Mouse (Mus musculus) layer of hippocampus, postnatal 36 days (tissue): ENCODE data around the gene Med19. TPM values are rescaled to one million over a fixed set of nuclear protein-coding genes. Genes with fewer than 3 reads are reported as not detected.
"Not testable (repeated sequence)": the region's sequence is repeated elsewhere in the genome, so short reads cannot be mapped to it uniquely, and the experiment has no call there.

Experiments
- DNase-seq, 2 experiments: peaks; one replicate each; pipeline ENCODE4 v3.0.0; 2022
- total RNA-seq, 2 experiments: library from RNA; stranded (reverse); gene quantifications; 2 replicates each; pipeline ENCODE4 v1.2.3; 2021

Med19 gene
- total RNA-seq, 2 experiments from 2014 or later, result 29.5 to 32.2 TPM

DNA sequence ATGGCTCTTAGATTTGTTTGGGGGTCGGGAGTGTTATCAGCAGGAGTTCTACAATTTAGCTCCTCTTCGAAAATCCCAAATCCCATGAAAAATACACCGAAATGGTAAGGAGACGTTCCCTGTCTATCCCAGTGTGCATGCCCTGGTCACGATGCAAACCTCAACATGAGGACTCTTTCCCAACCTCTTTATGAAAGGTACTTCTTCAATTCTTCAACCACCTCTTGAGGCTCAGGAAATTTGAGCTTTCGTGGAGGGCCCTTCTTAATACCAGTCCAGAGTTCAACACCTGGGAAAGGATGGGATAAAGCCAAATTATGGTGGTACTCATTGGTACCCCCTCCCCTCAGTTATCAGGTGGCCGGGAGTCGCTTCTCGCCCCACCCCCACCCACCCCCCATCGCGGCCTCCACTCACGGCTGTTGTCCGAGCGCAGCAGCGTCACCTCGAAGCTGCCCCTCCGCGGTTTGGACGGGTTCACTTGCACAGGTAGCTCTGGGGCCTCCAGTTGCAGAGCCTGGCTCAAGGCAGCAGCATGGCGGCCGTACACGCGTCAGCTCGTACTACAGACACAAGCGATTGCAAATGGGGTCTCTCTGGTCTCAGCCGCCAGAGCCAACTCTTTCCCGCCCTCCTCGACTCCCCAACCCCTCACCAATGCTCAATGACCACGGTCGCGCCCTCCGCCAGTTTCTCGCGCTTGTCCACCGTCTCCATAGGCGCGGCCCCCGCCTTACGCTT, 8.2 kb upstream of the Med19 start:
- DNase-seq, result no peak

DNA sequence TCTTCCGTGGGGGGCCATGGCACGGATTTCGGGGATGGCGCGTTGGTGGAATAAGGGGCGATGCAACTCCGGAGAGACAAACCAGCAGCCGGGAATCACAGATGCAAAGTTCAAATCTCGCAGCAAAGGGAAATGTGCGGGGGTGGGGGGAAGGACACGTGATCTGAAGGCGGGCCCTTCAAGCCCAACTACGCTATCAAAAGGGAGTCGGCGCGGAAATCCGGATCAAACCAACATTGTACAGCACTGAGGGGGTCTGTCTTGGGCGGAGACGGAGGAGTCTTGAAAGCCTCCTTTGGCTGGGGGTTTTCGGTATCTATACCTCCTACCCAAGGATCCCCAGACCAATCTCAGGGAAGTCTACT, 7.7 kb upstream of the Med19 start, which contains the start of gene Selenoh:
Gene Selenoh (minus strand): TSS at position 202 of the 365 bp plus-strand sequence.
- DNase-seq, result peak; percentile 80 to 81

DNA sequence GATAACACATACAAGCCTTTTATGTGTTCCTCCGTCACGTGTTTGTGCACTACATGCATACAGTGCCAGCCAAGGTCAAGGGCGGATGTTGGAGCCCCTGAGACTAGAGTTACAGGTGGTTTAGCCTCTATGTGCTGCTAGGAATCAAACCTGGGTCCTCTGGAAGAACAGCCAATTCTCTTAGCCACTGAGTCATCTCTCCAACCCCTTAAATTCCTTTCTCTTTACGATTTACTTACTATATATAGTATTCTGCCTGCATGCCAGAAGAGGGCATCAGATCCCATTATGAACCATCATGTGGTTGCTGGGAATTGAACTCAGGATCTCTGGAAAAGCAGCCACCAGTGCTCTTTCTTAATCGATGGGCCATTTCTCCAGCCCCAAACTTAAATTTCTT, 6.7 kb upstream of the Med19 start:
- not testable (repeated sequence) for DNase-seq

DNA sequence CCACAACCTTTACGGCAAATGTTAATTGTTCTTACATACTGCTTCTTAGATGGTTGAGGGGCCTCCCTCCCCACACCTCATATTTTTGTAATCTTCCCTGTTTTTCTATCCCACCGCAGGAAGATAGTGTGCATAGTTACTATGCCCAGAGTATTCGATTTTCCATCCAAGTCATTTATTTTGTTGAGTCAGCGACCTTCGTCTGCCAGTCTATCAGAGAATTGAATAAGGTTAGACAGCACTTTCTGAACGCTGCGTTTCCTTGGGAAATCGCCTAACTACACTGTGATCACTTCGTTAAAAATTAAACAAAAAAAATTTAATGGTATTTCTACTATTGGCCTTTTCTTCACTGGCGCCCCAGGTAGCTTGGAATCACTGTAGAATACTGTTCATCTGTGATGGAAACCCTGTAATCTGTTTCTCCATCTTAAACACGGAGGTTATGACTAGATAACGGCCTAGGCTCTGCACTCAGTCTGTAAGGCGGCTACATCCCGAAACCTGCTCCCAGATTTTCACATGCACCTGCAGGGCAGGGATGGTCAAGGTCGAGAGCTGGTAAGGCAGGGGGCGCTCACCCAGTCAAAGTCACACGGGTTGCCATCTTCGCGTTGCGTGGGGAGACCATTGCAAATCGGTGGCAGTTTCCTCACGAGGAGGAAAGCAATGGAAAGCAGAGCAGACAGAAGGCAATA, 783 bp upstream of the Med19 start:
- DNase-seq, result no peak

DNA sequence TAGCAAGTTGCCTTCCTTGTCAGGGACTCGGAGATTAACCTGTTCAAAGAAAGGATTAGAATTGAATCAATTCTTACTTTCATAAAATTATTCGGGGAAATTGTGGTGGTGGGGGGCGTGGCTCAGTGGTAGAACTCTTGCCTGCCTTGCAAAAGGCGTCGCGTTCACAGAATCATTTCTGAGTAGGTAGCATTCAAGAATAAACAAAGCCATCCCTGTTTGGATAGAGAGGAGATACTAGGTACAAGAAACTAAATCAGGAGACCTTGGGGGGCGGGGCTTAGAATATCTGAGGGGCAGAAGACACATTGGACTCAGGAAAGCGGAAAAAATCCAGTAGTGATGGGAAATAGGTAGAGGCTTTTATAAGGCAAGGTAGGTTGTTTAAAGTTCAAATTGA, 814 bp downstream of the Med19 start, which contains the start of gene Tmx2:
Gene Tmx2 (minus strand): TSS at position 125 of the 400 bp plus-strand sequence.
- DNase-seq, result no peak

DNA sequence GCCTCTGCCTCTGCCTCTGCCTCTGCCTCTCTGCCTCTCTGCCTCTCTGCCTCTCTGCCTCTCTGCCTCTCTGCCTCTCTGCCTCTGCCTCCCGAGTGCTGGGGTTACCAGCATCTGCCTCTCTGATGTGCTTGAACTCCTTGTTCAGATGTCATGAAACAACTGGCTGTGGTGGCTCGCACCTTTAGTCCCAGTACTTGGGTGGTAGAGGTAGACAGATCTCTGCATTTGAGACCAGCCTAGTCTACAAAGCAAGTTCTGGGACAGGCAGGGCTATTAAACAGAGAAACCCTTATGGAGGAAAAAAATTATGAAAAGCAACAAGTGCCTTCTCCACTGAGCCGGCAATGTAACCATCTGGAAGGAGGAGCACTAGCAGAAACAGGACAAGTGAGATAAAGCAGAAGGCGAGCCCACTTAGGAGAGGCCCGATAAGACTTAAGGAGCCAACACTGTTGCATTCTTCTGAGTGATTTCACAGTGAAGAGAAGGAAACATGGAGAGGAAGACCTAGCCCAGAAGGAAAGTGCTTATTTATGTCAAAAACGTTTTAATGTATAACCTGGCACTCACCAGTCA, 4.5 kb downstream of the Med19 start:
- no peak for DNase-seq

DNA sequence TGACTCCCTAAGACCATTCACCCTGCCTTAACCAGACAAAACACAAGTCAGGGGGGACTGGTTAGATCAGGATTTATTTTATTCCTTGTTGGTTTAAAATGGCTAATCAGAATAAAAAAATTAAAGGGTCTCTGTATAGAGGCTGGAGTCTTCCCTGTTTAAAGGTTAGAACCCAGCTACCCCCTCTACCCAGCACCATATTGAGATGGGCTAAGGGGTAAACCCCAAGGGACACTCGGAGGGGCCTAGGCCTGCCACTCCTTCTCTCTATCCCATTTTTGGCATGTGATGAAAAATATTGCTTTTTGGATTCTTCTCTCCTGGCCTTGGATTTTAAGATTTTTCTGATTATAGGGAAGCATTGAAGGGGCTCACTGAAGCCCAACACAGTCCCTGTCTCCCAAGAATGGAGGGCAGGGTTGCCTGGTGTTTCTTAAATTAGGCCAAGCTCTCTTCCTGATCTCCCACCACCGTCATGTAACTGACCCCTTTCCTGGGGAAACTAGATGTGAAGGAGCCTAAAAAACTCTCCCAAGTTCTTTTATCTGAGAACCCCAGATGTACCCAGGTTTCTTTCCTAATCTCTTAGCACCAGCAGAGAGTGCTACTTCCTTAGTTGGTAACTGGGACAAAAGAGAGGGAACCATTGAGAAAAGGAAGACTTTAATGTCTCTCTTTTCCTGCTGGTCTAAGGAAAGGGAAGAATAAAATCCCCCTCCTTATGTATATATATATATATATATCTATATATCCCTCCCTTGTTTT, 10.1 kb downstream of the Med19 start:
- no peak for DNase-seq

DNA sequence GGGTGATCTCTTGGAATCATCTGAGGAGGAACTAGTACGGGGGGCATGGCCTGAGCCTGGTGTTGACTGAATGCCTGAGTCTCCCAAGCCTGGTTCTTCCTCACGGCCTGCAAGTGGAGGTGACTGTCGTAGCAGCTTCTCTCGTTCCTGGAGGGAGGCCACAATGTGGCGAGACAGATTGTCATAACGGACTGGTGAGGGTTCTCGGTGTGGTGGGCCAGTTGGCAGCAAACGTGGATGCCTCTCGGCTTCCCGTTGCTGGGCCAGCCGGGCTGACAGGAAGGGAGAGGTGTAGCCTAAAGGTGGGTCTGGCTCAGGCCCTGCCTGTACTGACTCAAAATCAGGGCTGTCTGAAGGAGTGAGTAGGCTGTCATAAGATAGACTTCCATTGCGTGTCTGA, 11.8 kb downstream of the Med19 start:
- no peak for DNase-seq

DNA sequence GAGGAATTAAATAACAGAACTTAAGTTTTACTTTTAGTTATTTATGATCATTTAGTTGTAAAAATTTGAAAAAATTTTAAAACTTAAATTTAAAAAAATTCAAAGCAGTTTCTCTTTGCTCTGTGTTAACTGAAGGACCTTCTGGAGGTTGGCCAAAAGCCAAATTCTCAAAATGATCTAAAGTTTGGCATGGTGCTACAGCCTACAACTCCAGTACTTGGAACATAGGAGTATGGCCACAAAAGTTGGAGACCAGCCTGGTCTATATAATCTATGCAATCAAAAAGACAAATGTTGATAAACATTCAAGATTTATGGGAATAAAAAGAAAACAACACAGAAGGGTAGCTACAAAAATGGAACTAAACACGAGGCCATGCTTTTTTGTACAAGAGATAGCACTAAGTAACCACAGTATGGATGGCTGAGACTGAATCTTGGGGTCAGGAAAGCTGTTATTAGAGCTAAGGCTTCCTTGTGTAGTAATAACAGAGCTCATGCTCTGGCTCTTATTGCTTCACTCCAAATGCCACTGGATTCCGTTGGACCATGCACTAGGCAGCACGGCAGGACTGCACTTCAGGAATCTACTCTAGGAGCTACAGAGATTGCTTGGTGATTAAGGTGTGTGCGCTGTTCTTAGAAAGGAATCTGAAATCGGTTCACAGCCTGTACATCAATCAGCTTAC, 16.9 kb downstream of the Med19 start:
- no peak for DNase-seq

DNA sequence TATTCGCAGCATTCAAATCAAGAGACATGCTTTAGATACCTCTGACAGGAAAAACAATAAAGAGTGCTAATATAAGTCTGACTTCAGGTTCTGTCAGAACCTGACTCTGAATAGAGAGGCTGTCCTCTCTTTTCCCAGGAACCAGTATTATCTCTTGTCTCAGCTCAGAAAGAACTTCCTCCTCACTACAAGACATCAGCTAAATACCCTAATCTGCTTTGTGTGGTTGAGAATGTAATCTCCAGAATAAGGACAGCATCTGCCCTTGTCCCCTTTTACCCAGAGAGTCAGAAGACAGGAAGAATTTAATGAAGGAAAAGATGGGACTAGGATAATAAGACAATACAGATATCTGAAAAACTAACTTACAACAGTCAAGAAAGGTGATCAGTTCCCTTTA, 25.3 kb downstream of the Med19 start:
- DNase-seq, result no peak

DNA sequence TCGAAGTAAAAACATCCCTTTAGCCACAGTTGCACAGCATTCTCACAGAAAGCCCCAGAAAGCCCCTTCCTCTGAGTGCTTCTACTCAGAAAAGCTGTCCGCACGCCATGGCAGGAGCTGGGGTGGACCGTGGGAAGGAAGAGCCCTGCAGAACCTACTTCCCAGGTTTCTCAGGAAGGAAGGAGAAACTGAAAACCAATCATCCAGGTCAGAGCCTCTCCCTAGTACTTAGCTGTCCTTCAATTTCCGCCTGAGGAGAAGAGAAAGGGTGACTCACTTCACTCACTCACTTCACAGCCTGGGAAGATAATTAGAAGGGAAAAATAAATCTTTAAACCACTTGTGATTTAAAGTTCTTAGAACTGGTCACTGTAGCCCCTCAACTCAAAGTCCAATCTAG, 26.1 kb downstream of the Med19 start:
- no peak for DNase-seq

DNA sequence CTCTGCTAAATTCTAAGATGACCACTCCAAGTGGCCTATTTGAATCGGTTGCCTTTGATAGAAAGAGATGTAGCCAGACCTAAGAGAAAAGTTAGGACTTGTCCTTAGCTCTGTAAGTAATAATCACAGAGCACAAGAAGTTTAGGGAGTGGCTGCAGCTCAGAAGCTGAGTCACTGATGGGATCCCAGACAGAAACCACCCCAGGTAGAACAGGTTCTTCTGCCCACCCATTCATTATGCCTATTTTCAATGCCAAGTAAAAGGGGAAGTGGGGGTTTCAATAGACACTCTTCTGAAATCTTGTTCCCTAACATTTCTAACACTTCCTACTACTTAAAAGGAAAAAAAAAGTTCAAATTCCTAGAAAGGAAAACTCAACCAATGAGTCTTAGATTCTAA, 27.1 kb downstream of the Med19 start:
- DNase-seq, result no peak

DNA sequence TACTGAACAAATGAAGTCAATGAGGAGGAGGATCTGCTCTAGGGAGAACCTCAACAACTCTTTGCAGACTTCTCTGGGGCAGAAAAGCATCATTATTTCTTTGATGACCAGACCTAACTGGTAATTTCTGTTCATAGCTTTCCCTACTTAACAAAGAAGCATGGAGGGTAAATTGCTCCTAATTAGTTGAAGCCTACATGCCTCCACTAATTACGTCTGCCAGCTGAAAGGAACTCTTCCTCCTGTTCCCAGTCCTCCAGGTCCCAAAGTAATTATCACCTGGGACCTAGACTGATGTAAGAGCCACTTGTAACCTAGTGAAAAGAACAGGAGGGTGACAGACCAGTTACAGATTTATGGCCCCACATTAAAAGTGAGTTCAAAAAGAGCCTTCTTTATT, 29.3 kb downstream of the Med19 start:
- DNase-seq, result no peak

DNA sequence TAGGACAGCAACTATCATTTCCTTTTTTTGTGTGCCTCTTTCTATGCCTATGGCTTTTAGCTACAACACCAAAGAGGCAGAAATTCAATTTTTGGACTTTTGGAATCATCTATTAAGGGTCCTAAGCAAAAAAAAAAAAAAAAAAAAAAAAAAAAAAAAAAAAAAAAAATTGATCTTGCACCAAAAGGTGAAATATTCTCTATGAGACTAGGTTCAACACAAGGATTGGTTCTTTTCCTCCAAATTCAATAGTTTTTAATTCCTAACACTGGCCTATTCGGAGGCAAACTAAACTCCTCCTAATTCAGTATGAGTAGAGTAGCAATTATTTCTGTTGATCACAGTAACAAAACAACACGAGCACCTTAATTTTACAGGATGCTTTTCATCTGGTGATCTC, 33.7 kb downstream of the Med19 start:
- DNase-seq, result no peak

DNA sequence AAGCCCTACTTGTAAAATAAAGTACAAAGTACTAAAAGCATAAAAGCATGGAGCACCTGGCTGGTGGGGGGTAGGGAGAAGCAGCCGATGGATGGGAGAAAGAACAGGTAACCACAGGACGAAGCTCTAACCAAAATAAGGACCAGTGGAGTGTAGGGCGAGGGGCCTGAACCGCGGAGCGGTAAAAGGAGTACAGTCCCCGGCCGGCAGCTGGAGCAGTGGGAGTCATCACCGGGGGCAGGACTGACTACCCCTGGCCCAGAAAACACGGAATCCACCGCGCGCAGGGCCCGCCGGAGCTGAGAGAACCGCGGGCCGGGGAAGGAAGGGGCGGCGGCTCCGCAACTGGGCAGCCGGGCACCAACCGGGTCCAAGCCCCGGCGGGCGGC, 36.2 kb downstream of the Med19 start:
- no peak for DNase-seq

DNA sequence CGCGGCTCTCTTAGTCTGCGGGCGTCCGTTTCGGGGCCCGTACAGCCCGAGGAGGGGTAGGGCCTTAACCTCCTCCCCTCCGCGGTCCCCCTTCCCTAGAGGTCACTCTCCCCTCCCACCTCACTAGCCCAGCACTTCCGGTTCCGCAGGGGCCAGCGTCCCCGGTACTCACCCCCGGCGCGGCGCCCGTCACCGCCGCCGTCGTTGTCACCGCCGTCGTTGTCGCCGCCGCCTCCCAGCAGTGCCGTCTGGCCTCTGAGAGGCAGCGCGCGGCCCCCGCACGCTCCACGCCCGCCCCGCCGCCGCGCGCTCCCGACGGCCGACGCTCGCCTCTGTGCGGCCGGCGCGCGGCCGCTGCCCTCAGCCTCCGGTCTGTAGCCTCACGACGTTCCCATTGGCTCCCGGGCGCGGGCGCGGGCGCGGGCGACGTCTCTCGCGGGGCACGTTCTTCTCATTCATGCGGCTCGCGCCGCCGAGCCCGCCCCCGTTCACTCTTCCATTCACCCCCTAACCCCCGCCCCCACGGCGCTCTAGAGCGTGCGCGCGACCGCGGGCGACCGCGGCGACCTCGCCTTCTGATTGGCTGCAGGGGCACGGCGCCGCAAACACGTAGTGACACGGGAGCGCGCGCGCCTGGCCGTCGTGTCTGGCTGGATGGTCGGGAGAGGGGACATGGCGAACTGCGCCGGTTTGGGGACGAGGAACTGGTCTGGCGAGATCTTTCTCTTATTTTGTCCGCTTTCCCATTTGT, 36.8 kb downstream of the Med19 start, which contains the start of gene Zdhhc5:
Gene Zdhhc5 (minus strand): TSS at position 370 of the 751 bp plus-strand sequence.
- peak; percentile 97 for DNase-seq

DNA sequence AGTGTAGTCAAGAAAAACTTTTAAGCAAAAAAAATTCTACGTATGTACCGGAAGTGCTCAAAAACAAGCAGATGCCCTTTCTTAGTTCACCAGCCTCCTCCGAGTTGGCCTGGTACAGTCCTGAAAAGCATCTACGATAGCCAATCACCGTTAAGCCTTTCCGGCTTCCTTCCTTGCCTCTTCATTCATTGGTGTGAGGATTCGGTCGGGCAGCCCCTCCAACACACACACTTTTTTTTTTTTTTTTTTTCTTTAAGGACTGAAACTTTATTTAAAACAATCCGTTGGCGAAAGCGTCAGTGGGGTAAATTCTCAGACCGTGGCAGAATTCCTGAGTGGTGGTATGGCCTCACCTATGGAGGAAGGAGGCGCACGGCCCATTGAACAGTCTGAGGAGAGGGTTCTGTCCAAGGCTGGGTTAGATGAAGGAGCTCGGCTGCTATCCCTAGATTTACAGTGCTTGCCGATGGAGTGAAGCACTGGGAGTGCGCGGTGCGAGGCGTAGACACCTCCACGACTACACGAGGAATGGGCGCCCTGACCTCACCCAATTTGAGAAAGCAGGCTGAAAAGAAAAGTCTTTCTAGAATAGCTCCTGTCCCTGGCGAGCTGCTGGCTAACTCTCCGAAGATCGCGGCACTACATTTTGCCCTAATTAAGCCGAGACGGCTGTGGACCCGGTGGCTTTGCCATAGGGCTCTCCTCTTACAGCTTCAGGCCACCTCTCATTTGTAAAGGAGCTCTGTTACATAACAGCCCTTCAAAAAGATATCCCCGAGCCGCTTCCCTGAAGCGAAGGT, 37.6 kb downstream of the Med19 start:
- DNase-seq, result peak; percentile 69 to 73

DNA sequence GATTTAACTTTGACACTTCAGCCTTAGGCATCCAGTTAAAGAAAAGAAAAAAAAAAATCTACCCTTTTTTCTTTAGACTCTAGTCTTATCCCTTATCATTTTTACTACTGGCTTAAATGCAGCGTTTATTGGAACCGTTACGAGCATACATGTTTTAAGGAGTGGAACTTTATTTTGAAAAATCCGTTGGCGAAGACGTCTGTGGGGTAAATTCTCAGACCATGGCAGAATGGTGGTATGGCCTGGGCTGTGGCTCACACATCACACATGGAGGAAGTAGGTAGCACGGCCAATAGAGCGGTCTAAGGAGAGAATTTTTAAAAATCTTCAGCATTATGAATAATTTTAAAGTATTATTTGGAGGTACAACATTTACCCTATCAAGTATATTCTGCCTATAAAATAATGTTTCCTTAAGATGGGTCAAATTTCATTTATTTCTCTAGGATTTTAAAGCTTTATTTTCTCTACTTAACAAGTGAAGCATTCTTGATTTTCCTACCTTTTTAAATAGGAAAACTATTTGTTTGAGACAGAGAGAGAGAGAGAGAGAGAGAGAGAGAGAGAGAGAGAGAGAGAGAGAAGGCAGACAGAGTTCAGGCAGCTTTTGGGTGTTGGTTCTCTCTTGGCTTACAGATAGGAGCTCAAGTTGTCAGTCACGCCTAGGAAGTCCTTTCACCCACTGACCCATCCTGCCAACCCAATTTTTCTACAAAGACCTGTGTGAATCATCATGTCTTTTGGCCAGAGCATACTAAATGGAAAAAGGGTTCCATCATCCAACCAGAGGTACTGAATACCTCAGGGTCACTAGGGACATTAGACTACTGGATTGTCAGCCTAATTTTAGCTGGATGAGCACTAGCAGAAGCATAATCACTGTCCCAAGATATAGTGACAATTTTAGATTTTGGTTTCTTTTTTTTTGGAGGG, 38.5 kb downstream of the Med19 start:
- DNase-seq, result no peak

DNA sequence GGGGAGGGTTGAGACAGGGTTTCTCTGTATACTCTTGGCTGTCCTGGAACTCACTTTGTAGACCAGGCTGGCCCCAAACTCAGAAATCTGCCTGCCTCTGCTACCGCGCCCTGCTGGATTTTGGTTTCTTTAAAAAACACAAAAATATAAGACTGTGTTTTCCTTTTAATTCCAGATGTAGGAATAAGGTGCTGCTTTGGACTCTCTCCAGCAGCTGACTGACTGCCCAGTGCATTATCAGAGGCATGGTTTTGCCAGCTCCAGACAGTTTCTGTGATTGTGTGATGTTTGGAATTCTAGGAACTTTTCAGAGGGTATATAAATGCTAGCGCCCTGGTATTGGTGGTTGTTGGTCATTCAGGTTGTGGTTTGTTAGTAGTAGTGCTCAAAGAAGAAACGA, 39.2 kb downstream of the Med19 start:
- no peak for DNase-seq

DNA sequence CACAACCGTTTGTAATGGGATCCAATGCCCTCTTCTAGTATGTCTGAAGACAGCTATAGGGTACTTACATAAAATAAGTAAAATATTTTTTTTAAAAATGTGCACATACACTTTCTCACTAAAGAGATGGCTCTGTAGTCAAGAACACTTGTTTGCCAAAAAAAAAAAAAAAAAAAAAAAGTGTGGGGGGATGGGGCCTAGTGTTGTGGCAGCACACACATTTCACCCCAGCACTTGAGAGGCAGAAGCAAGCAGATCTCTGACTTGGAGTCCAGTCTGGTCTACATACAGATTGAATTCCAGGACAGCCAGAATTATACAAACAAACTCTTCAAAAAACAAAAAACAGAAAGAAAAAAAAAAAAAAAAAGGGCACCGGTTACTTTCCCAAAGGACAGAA, 42.5 kb downstream of the Med19 start:
- no peak for DNase-seq
